Mouse (Mus musculus) retina, postnatal 7 days (tissue): ENCODE measurements around the gene Stxbp4.

Experiments used
- DNase-seq: peaks from one replicate; pipeline ENCODE4 v3.0.0-alpha.2; 2012; ENCODE audit warnings: low read depth, low spot score

Stxbp4 gene

GRCm38 (mm10) chr11:90464046-90464595 lies 173.8 kb downstream of the Stxbp4 start:
- DNase-seq = no peak

- DNase-seq = no peak
Measured at GRCm38 (mm10) chr11:90460458-90460857, 177.4 kb downstream of the Stxbp4 start.

DNA sequence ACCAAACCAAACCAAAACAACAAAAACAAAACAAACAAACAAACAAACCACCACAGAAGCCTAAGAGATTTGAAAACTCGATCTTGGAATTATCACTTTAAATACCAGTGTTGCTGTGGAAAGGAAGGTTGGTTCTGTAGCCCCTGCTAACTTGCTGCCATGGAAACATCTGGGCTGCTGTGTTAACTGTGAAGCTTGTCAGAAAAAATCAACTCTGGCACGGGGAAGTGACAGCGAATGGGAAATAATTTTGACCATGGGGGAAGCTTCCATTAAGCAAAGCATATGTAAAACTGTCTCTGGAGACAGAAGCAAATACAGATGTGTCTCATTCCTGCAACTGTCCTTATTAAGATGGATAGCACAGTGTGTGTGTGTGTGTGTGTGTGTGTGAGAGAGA lies 185.8 kb downstream of the Stxbp4 start:
- no peak for DNase-seq

DNA sequence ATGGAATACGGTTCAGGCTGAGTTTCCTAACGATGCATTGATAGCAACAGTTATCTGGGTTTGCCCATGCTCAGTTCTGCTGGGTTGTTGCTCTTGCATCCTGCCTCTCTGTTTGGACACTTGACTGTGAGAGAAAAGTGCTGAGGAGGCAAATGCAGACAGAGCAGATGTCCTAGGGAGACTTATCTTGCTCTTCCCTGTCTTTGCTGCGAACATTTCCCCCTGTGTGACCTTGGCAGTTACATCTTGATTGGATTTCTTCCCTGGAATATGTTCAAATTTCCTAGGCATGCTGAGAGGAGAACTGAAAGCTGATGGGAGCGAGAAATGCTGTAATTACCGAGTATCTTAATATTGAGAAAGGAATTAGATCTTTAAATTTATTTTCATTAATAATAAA lies 186.4 kb downstream of the Stxbp4 start:
- DNase-seq = no peak

- DNase-seq = no peak
Measured at GRCm38 (mm10) chr11:90442462-90442861, 195.4 kb downstream of the Stxbp4 start.

DNA sequence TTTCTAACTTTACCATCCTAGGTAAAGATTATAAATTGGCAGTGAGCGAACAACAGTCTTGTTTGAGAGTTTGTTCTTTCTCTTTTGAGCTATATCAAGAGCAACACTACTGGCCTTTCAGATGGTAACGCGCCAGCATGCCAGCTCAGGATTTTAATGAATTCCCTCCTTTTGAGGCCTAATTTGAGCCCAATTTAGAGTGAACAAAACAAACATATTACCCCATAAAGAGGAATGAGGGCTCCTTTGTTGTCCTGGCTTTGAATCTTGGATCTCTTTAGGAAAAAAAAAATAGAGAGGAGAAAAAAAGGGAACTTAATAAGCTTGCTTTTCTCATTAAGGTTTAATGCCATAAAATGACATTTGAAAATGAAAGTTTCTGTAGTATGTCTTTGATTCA lies 197.0 kb downstream of the Stxbp4 start:
- DNase-seq = no peak

- no peak for DNase-seq
Measured at GRCm38 (mm10) chr11:90438768-90439167, 199.1 kb downstream of the Stxbp4 start.
